Mouse (Mus musculus): ENCODE measurements around the gene Bicdl1.

DNA sequence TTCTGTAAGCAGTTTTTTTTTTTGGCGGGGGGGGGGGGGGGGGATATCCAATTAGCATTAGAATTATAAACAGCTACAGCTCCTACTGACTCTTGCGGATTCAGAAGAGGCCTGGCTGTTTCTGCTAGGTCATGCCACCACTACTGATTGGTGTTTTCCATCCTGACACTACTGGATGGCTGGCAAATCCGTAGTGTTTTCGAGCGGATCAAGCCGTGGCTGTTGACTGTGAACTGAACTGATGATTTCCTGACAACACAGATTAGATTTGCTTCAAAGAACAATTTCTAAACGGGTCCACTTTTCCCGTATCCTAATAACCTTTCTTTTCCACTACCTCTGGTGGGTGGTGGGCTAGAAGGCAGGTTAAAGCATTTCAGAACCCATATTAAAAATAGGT lies 16.9 kb upstream of the Bicdl1 start:
- TF ChIP-seq CTCF (IDR thresholded peaks at IDR 0.05; ENCODE audit: borderline replicate concordance, insufficient read depth, low read depth, low read length) (no peak), POLR2A (IDR thresholded peaks at IDR 0.05; ENCODE audit: borderline replicate concordance, insufficient read depth, low read length) (no peak)
